Mouse (Mus musculus): ENCODE measurements at regions not wholly inside any gene's neighbourhood (a gene's known extent, or its start where the extent isn't known, plus 50 kb on each side); places are given as distances from the start of the nearest gene placed in this dataset.
"Not testable (repeated sequence)": the region's sequence is repeated elsewhere in the genome, so short reads cannot be mapped to it uniquely, and the experiment has no call there.

DNA sequence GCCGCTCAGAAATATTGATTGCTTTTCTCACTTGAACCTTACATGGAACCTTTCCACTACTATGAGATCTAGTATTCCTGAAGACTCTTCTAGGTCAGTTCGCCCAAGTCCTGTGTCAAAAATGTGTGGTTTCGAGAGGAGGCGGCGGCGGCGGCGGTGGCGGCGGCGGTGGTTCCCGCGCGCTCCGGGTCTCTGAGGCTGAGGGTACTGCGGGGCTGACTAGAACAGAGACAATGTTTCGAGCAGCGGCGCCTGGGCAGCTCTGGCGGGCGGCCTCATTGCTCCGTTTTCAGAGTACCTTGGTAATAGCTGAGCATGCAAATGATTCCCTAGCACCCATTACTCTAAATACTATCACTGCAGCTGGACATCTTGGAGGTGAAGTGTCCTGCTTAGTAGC lies 957.0 kb upstream of the Gm597 start:
- 85% methylated on average over 22 of the region's 22 CpGs for WGBS
- H3K9me3 ChIP-seq (replicated peaks; ENCODE audit: control insufficient read depth, low read length); ATAC-seq (replicated peaks; ENCODE audit: insufficient number of reproducible peaks, low FRiP score, low TSS enrichment, low read depth); H3K4me1 ChIP-seq (ENCODE audit: control insufficient read depth, insufficient read depth, low read length); H3K27ac ChIP-seq (replicated peaks; ENCODE audit: low read depth, low read length); H3K36me3 ChIP-seq (replicated peaks; ENCODE audit: control insufficient read depth, insufficient read depth, low read depth, low read length); H3K9ac ChIP-seq (replicated peaks; ENCODE audit: low read length); H3K4me2 ChIP-seq (ENCODE audit: low read depth, low read length); DNase-seq (ENCODE audit: low spot score); H3K4me3 ChIP-seq (ENCODE audit: low read depth, low read length); H3K27me3 ChIP-seq (ENCODE audit: control insufficient read depth, insufficient read depth, low read length): not testable (repeated sequence)

DNA sequence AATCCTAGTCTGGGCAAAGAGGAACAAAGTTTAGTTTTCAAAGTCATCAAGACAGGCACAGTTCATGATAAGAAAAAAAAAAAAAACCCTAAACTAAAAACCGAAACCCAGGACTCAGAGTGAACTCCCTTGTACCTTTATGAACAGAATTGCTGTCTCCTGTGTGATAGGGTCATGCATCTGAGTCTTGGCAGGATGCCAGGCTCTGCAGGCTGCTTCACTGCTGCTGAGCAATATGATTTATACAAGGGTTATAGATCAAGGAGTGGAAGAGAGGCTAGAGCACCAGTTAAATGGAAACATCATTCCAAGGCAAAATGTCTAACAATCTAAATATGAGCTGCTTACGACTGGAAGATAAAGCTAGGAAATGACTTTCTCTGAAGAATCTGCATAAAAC lies 951.9 kb upstream of the Gm597 start:
- Histone ChIP-seq H3K27me3 (ENCODE audit: control insufficient read depth, insufficient read depth, low read length) (no peaks in the 10 kb centered on the region), H3K27ac (replicated peaks; ENCODE audit: low read depth, low read length) (no peak overlapping the region), H3K4me2 (ENCODE audit: low read depth, low read length) (no peak overlapping the region), H3K36me3 (replicated peaks; ENCODE audit: control insufficient read depth, insufficient read depth, low read depth, low read length) (no peaks in the 10 kb centered on the region), H3K4me3 (ENCODE audit: low read depth, low read length) (no peak overlapping the region), H3K9me3 (replicated peaks; ENCODE audit: control insufficient read depth, low read length) (no peaks in the 10 kb centered on the region), H3K4me1 (ENCODE audit: control insufficient read depth, insufficient read depth, low read length) (no peaks in the 10 kb centered on the region), H3K9ac (replicated peaks; ENCODE audit: low read length) (no peak overlapping the region)
- 70% methylated on average over 2 of the region's 2 CpGs for WGBS
- peak; percentile 6 for DNase-seq (ENCODE audit: low spot score)
- no peak for ATAC-seq (replicated peaks; ENCODE audit: insufficient number of reproducible peaks, low FRiP score, low TSS enrichment, low read depth)
